Mouse (Mus musculus): ENCODE measurements around the gene Ttc24.
A peak's percentile ranks its signal among the peaks of the same experiment; 100 is the strongest.

Gene Ttc24

GRCm38 (mm10) chr3:88081345-88082223 lies 3.5 kb upstream of the Ttc24 start, which contains the start of gene Iqgap3:
Gene Iqgap3 (plus strand): TSS chr3:88081971.
- DNase-seq (ENCODE audit: extremely low read depth, insufficient read length, low spot score), result peak; percentile 91

- no peak for DNase-seq (ENCODE audit: extremely low read depth, insufficient read length, low spot score)
These were observed 663 bp downstream of the Ttc24 start for GRCm38 (mm10) chr3:88077441-88077840.

- DNase-seq (ENCODE audit: extremely low read depth, insufficient read length, low spot score), result no peak
These were observed 3.3 kb downstream of the Ttc24 start for GRCm38 (mm10) chr3:88074766-88075165.

GRCm38 (mm10) chr3:88074351-88074750 lies 3.8 kb downstream of the Ttc24 start:
- no peak for DNase-seq (ENCODE audit: extremely low read depth, insufficient read length, low spot score)

- DNase-seq (ENCODE audit: extremely low read depth, insufficient read length, low spot score), result no peak
These were observed 4.5 kb downstream of the Ttc24 start for GRCm38 (mm10) chr3:88073631-88074030.

GRCm38 (mm10) chr3:88071783-88072182 lies 6.3 kb downstream of the Ttc24 start:
- DNase-seq (ENCODE audit: extremely low read depth, insufficient read length, low spot score), result peak; percentile 53

GRCm38 (mm10) chr3:88068386-88068785 lies 9.7 kb downstream of the Ttc24 start:
- peak; percentile 31 for DNase-seq (ENCODE audit: extremely low read depth, insufficient read length, low spot score)

- DNase-seq (ENCODE audit: extremely low read depth, insufficient read length, low spot score), result peak; percentile 96
These were observed 20.0 kb downstream of the Ttc24 start, which contains the start of gene Naxe for GRCm38 (mm10) chr3:88057902-88058696. Gene Naxe (minus strand): TSS chr3:88058495.

GRCm38 (mm10) chr3:88057030-88057429 lies 21.1 kb downstream of the Ttc24 start:
- no peak for DNase-seq (ENCODE audit: extremely low read depth, insufficient read length, low spot score)

- no peak for DNase-seq (ENCODE audit: extremely low read depth, insufficient read length, low spot score)
These were observed 28.6 kb downstream of the Ttc24 start for GRCm38 (mm10) chr3:88049532-88049931.

GRCm38 (mm10) chr3:88042661-88043421 lies 35.3 kb downstream of the Ttc24 start, which contains the start of gene Gpatch4:
Gene Gpatch4 (plus strand): TSS chr3:88043108.
- peak; percentile 83 for DNase-seq (ENCODE audit: extremely low read depth, insufficient read length, low spot score)

- DNase-seq (ENCODE audit: extremely low read depth, insufficient read length, low spot score), result peak; percentile 47
These were observed 42.4 kb downstream of the Ttc24 start for GRCm38 (mm10) chr3:88035561-88036293.

GRCm38 (mm10) chr3:88033506-88033905 lies 44.6 kb downstream of the Ttc24 start:
- no peak for DNase-seq (ENCODE audit: extremely low read depth, insufficient read length, low spot score)

GRCm38 (mm10) chr3:88030608-88031395 lies 47.3 kb downstream of the Ttc24 start:
- no peak for DNase-seq (ENCODE audit: extremely low read depth, insufficient read length, low spot score)

GRCm38 (mm10) chr3:88027434-88028186 lies 50.5 kb downstream of the Ttc24 start, which contains the start of gene Hapln2:
Gene Hapln2 (minus strand): TSS chr3:88027583.
- DNase-seq (ENCODE audit: extremely low read depth, insufficient read length, low spot score), result no peak

- no peak for DNase-seq (ENCODE audit: extremely low read depth, insufficient read length, low spot score)
These were observed 51.3 kb downstream of the Ttc24 start for GRCm38 (mm10) chr3:88026823-88027222.

GRCm38 (mm10) chr3:88023192-88024074 lies 54.7 kb downstream of the Ttc24 start:
- no peak for DNase-seq (ENCODE audit: extremely low read depth, insufficient read length, low spot score)

Measured in 3134 (cell line).